Mouse (Mus musculus): ENCODE measurements around the gene Rab26. TPM values are rescaled to one million over a fixed set of nuclear protein-coding genes. Genes with fewer than 3 reads are reported as not detected.

The Rab26 gene
- polyA plus RNA-seq (2017; shearing (Covaris generic)) = 2.9 TPM

DNA sequence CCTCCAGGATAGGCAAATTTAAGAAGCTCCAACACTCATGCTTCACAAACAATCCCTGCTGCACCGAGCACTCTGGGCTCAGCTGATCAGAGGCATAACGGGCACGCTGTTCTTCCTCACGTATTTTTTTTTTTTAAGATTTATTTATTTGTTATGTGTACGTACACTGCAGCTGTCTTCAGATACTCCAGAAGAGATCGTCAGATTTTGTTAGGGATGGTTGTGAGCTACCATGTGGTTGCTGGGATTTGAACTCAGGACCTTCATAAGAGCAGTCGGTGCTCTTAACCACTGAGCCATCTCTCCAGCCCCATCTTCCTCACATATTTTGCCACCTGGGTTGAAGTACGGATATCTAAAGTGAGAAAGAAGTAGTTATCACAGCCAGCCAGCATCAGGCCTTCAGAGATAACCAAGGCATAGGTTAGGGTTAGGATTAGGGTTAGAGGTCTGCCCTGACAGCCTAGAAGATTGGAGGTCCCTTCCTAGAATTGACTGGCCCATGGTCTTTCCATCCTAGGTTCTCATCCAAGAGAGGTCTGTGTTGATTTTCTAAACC lies at the start of gene Rab26:
TSS of gene Rab26 (minus strand) at position 51 of the 559 bp plus-strand sequence.

DNA sequence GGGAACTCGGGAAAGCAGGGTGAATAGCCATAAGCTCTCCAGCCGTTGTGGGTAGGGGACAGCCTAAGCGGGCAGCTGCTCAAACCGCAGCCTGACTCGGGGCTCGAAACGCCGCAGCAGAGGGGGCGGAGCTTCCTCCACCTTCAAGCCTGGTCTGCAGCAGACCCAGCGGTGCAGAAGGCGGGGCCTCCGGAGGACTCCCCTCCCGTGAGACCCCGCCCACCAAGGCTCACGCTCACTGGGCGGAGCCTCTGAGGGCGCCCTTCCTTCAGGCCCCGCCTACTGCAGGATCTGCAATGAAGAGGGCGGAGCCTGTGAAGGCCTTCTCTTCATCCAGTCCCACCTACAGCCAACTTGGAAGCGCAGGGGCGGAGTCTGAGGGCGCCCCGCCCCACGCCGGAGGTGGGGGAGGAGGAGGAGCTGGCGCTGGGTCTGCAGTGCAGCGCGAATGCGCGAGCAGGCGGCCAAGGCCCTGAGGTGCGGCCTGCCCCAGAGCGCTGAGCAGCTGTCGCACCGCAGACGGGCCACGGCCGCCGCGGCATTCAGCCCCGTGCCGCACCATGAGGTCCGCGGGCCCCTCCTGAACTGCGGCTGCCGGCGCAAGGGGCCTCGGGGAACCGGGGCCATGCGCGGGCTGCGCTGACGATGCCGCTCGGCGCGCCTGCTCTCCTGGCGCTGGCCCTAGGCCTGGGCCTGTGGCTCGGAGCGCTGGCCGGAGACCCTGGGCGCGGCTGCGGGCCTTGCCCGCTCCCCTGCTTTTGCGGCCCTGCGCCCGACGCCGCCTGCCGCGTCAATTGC lies 15.8 kb upstream of the Rab26 start, which contains the start of gene Pkd1:
TSS of gene Pkd1 (plus strand) at position 217 of the 798 bp plus-strand sequence.

DNA sequence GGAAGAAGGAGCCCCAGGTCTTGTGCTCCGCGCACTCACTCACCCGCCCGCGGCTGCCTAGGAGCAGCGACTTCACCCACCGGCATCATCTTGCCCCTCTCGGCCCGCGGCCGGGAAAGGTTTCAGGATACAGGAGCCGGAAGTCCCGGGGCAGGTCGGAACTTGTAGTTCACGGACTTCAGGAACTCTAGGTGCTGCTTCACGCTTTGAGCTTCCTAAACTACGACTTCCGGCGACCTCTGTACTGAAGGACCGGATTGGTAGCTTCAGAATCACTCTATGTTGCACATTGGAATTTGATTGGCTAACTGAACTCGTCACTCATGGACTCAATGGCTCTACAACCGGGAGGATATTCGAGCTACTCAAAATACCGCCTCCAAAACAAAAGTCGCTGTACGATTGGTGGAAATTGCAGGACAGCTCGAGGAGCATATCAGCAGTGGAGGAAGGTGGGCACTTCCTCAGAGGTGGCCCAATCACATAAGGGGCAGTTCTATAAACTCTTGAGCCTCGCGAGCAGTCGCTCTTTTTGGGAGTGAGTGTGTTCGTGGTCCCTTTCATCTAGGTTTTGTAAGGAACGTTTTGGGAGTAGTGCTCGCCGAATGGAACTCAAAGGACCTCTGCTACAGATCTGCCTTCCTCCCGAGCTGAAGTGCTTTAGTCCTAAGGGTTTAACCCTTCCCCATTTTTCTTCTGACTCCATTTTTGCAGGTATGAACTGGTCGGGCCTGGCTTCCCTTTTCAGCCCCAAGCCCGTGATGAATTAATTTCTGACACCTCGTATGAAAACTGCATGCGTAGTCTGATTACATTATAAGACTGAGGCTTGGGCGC lies 6.1 kb downstream of the Rab26 start, which contains the start of gene Traf7:
TSS of gene Traf7 (minus strand) at position 216 of the 837 bp plus-strand sequence.

DNA sequence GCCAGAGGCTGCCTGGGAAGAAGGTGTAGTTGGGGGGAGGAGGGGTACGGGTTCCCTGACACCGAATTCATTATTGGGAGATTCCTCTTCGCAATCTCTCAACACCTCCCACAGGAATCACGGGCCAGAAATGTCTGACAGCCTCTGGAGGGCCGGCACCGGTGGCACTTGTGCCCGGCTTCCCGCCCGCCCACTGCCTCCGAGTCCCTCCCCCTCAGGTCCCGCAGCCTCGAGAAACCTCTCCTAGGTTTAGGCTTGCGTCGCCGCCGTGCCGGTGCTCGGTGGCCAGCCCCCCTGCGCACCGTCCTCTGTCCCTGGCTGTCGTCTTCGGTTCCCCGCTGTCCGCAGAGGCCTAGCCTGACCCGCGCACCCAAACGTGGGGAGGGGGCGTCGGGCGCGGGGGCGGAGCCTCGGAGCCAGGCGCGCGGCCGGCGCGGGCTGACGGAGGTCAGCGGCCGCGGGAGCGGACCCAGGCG lies 45.8 kb downstream of the Rab26 start, which contains the start of gene Caskin1:
TSS of gene Caskin1 (plus strand) at position 416 of the 476 bp plus-strand sequence.

DNA sequence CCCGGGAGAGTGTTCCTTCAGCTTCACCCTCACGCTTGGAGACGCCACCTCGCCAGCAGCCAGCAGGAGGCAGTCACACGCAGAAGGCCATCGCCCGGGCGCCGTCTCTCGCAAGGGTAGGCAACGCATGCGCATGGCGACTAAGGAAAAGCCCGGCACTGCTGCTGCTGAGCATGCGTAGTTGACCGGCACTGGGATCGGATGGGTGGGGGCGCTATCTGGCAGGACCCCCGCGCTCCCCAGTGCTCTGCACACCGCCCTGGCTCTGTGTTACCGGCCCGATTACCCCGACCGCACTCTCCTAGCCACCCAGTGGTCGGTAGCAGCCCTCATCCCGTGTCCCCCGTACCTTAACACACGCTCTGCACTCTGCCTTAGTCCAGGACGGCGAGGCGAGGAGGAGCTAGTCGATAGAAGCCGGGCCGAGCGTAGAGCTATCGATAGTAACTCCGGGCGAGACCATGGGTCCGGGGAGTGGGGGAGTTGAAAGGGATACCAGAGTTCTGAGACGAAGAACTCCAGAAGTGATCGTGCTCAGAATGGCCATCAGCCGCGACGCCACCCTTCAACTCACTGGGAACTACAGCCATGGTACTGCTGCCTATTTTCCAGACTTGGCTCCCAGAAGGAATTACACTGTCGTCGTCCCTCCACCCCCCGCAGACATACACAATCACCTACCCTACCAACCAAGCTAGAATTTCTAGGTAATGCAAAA lies 55.2 kb downstream of the Rab26 start, which contains the start of gene Mlst8:
TSS of gene Mlst8 (minus strand) at position 416 of the 718 bp plus-strand sequence.

Other genes starting within 250 kb of the Rab26 start
- 0.19 TPM for gene Abca17, start 183.1 kb downstream of the Rab26 start, polyA plus RNA-seq (2017; shearing (Covaris generic))
- 24.7 TPM for gene Abca3, start 182.3 kb downstream of the Rab26 start, polyA plus RNA-seq (2017; shearing (Covaris generic))
- 199 TPM for gene Rnps1, start 119.6 kb downstream of the Rab26 start, polyA plus RNA-seq (2017; shearing (Covaris generic))
- 50.8 TPM for gene Eci1, start 107.6 kb downstream of the Rab26 start, polyA plus RNA-seq (2017; shearing (Covaris generic))
- gene Dnase1l2, start 91.1 kb downstream of the Rab26 start, polyA plus RNA-seq (2017; shearing (Covaris generic)) = 2.9 TPM
- gene E4f1, start 63.9 kb downstream of the Rab26 start, polyA plus RNA-seq (2017; shearing (Covaris generic)) = 99.5 TPM
- 15.6 TPM for gene Pgp, start 63.8 kb downstream of the Rab26 start, polyA plus RNA-seq (2017; shearing (Covaris generic))
- gene Bricd5, start 60.3 kb downstream of the Rab26 start, polyA plus RNA-seq (2017; shearing (Covaris generic)) = not detected
- gene Mlst8, start 55.1 kb downstream of the Rab26 start, polyA plus RNA-seq (2017; shearing (Covaris generic)) = 13.8 TPM
- gene Caskin1, start 45.6 kb downstream of the Rab26 start, polyA plus RNA-seq (2017; shearing (Covaris generic)) = 0.22 TPM
- gene Traf7, start 6.3 kb downstream of the Rab26 start, polyA plus RNA-seq (2017; shearing (Covaris generic)) = 67.3 TPM
- 51.9 TPM for gene Pkd1, start 15.6 kb upstream of the Rab26 start, polyA plus RNA-seq (2017; shearing (Covaris generic))
- 34.7 TPM for gene Tsc2, start 98.4 kb upstream of the Rab26 start, polyA plus RNA-seq (2017; shearing (Covaris generic))
- gene Nthl1, start 98.5 kb upstream of the Rab26 start, polyA plus RNA-seq (2017; shearing (Covaris generic)) = 2.6 TPM
- 0.34 TPM for gene Slc9a3r2, start 116.1 kb upstream of the Rab26 start, polyA plus RNA-seq (2017; shearing (Covaris generic))
- not detected for gene Npw, start 124.2 kb upstream of the Rab26 start, polyA plus RNA-seq (2017; shearing (Covaris generic))
- 20.9 TPM for gene Zfp598, start 135.5 kb upstream of the Rab26 start, polyA plus RNA-seq (2017; shearing (Covaris generic))
- gene Syngr3, start 155.7 kb upstream of the Rab26 start, polyA plus RNA-seq (2017; shearing (Covaris generic)) = 0.34 TPM
- 30.1 TPM for gene Gfer, start 161.9 kb upstream of the Rab26 start, polyA plus RNA-seq (2017; shearing (Covaris generic))
- gene Noxo1, start 162.0 kb upstream of the Rab26 start, polyA plus RNA-seq (2017; shearing (Covaris generic)) = 1.4 TPM
- gene Tbl3, start 173.4 kb upstream of the Rab26 start, polyA plus RNA-seq (2017; shearing (Covaris generic)) = 40.1 TPM
- gene Rnf151, start 183.9 kb upstream of the Rab26 start, polyA plus RNA-seq (2017; shearing (Covaris generic)) = not detected
- 937 TPM for gene Rps2, start 183.9 kb upstream of the Rab26 start, polyA plus RNA-seq (2017; shearing (Covaris generic))
- gene Ndufb10, start 190.3 kb upstream of the Rab26 start, polyA plus RNA-seq (2017; shearing (Covaris generic)) = 131 TPM
- gene Rpl3l, start 193.6 kb upstream of the Rab26 start, polyA plus RNA-seq (2017; shearing (Covaris generic)) = not detected
- gene Msrb1, start 202.4 kb upstream of the Rab26 start, polyA plus RNA-seq (2017; shearing (Covaris generic)) = 8.5 TPM
- gene Hs3st6, start 218.8 kb upstream of the Rab26 start, polyA plus RNA-seq (2017; shearing (Covaris generic)) = not detected

Data from effector memory CD4-positive, alpha-beta T cell, adult 5 months (primary cell).